8 mouse cellular contexts compared by ENCODE assay signal in the genomic region with DNA sequence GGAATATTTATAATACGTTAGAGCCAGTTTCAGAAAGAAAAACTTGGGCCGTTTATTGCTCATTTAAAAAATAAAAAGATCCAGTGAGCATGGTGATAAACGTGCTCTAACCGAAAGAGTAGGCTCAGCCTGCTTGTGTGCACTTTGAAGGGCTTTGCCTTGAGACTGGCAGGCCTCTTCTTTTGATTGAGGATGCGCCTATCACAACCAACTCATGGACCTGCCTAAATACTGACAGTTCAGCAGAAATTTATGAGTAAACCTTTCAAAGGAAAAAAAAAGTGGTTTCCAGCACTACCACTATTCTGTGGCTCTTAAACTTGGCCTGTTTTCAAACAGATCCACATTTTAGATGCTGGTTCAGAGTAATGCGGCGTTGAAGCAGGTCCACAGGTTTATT. TPM values are rescaled to one million over a fixed set of nuclear protein-coding genes. Genes with fewer than 3 reads are reported as not detected.
DNase-seq lines count a peak whose midpoint lies in the region; ATAC-seq lines count a peak whose summit lies in the region.

No protein-coding gene starts in this region.

- H3K9me3 ChIP-seq in forebrain, embryonic 15.5 days: no peaks in the 10 kb centered on the region
- H3K9me3 ChIP-seq in limb, embryonic 12.5 days: no peaks in the 10 kb centered on the region

- H3K4me2 ChIP-seq in forebrain, embryonic 15.5 days (replicated peaks): peak overlapping the region; percentile 55
- H3K4me2 ChIP-seq in limb, embryonic 12.5 days: peak overlapping the region; percentile 83

- no peaks in the 10 kb centered on the region for H3K27me3 ChIP-seq in forebrain, embryonic 15.5 days
- H3K27me3 ChIP-seq in limb, embryonic 12.5 days: no peaks in the 10 kb centered on the region

- WGBS in forebrain, embryonic 15.5 days: 16% methylated on average over 7 of the region's 7 CpGs
- 23% methylated on average over 7 of the region's 7 CpGs for WGBS in limb, embryonic 12.5 days

- H3K27ac ChIP-seq in forebrain, embryonic 15.5 days (replicated peaks): peak overlapping the region; percentile 97
- H3K27ac ChIP-seq in limb, embryonic 12.5 days: peak overlapping the region; percentile 99

- peak overlapping the region; percentile 83 for H3K4me3 ChIP-seq in forebrain, embryonic 15.5 days
- peak overlapping the region; percentile 96 for H3K4me3 ChIP-seq in limb, embryonic 12.5 days (replicated peaks)

- DNase-seq in heart, adult 11 months: peak; percentile 87
- DNase-seq in heart, postnatal 4 days: no peak
- peak; percentile 22 for DNase-seq in adipocyte (ENCODE audit: low spot score)
- no peak for DNase-seq in B cell, adult 2 months
- DNase-seq in gastrocnemius, postnatal 14 days: no peak

- H3K36me3 ChIP-seq in forebrain, embryonic 15.5 days: peaks cover 8% of the 10 kb centered on the region; the same call in 1 of the 2 replicates
- H3K36me3 ChIP-seq in limb, embryonic 12.5 days: peaks cover 27% of the 10 kb centered on the region

- ATAC-seq in forebrain, embryonic 15.5 days (replicated peaks): no peak
- no peak for ATAC-seq in limb, embryonic 12.5 days (ENCODE audit: insufficient number of reproducible peaks, insufficient read depth, low FRiP score, low TSS enrichment, low read depth)
- no peak for ATAC-seq in granulocyte monocyte progenitor cell, adult 5-6 weeks (replicated peaks; ENCODE audit: poor library complexity, severe bottlenecking)

- H3K9ac ChIP-seq in forebrain, embryonic 15.5 days (replicated peaks): peak overlapping the region; percentile 92
- peak overlapping the region; percentile 100 for H3K9ac ChIP-seq in limb, embryonic 12.5 days (replicated peaks)

- H3K4me1 ChIP-seq in forebrain, embryonic 15.5 days: peaks cover 41% of the 10 kb centered on the region
- H3K4me1 ChIP-seq in limb, embryonic 12.5 days (replicated peaks): peaks cover 33% of the 10 kb centered on the region

- intact Hi-C loops in gastrocnemius, postnatal 14 days (cut with DNase I; ENCODE audit: low total_unique reads): no loop called here

RNA-seq across cellular contexts. Expression of gene E130114P18Rik, which starts 2.1 kb away (rescaled TPM):
- not detected for total RNA-seq in heart, postnatal 4 days (2021)
- polyA plus RNA-seq in forebrain, embryonic 15.5 days (2015; fragmentation: Nextera tagmentation; extraction: Ambion mirVana): 39.8 and 45.7 TPM in 2 replicates
- 5.4 and 6.4 TPM in 2 replicates for polyA plus RNA-seq in limb, embryonic 12.5 days (2016; fragmentation: Nextera tagmentation; extraction: Ambion mirVana)
- not detected in 2 replicates for total RNA-seq in granulocyte monocyte progenitor cell, adult 5-6 weeks (2014; fragmentation: Nextera tagmentation)
- not detected in 2 replicates for total RNA-seq in granulocyte monocyte progenitor cell, adult 5-6 weeks (2017)
- under 1 TPM; 0.38 to 0.39 TPM for total RNA-seq in gastrocnemius, postnatal 14 days (2021)

RNA-seq across cellular contexts. Expression of gene Nfia, which starts 7.5 kb away (rescaled TPM):
- 100 to 1,000 TPM; 206 to 217 TPM for total RNA-seq in heart, postnatal 4 days (2021)
- polyA plus RNA-seq in forebrain, embryonic 15.5 days (2015; fragmentation: Nextera tagmentation; extraction: Ambion mirVana): 98.3 and 101 TPM in 2 replicates
- polyA plus RNA-seq in limb, embryonic 12.5 days (2016; fragmentation: Nextera tagmentation; extraction: Ambion mirVana): 53.9 and 56.7 TPM in 2 replicates
- 5.6 and 14.0 TPM in 2 replicates for total RNA-seq in granulocyte monocyte progenitor cell, adult 5-6 weeks (2014; fragmentation: Nextera tagmentation)
- total RNA-seq in granulocyte monocyte progenitor cell, adult 5-6 weeks (2017): 2.6 and 3.5 TPM in 2 replicates
- 10 to 100 TPM; 69.5 to 70.1 TPM for total RNA-seq in gastrocnemius, postnatal 14 days (2021)

Comparison
In these comparisons a context has a peak if more than half of its experiments do, and no peak if none do; other contexts are left out.
1. DNase-seq: peak in heart, adult 11 months (single experiment) and adipocyte (single experiment); none in heart, postnatal 4 days (single experiment), B cell, adult 2 months (0 of 2) and gastrocnemius, postnatal 14 days (single experiment).
2. RNA of gene Nfia, which starts 7.5 kb away (total RNA-seq): 206 to 217 TPM in heart, postnatal 4 days and 69.5 to 70.1 TPM in gastrocnemius, postnatal 14 days; 2.6 to 14.0 TPM in granulocyte monocyte progenitor cell, adult 5-6 weeks; every median in the first group is over 4 times any median in the second.